Mouse (Mus musculus) midbrain, embryonic 16.5 days (tissue): Measurements from ENCODE around the gene Tnfrsf4. TPM values are rescaled to one million over a fixed set of nuclear protein-coding genes. Genes with fewer than 3 reads are reported as not detected.

Experiments used
- ATAC-seq: fragments of 200-750 bp; cut with Nextera tagmentation; 2 replicates; pipeline ENCODE4 v1.8.0; 2017; ENCODE audit warnings: moderate TSS enrichment
- H3K27ac ChIP-seq: fragments of 300-500 bp; sonication (generic); 2 replicates; pipeline ENCODE4 v1.5.1; 2014; ENCODE audit warnings: mild to moderate bottlenecking, low read length, mixed read lengths
- H3K27me3 ChIP-seq: fragments of 300-500 bp; sonication (generic); 2 replicates; pipeline ENCODE4 v1.6.1; 2014; ENCODE audit warnings: low read depth, low read length, mixed read lengths; ENCODE audit not compliant: control insufficient read depth, insufficient read depth
- H3K36me3 ChIP-seq: fragments of 300-500 bp; sonication (generic); 2 replicates; pipeline ENCODE4 v1.6.1; 2014; ENCODE audit warnings: mild to moderate bottlenecking, low read length, moderate library complexity, mixed read lengths; ENCODE audit not compliant: control insufficient read depth, insufficient read depth
- H3K4me1 ChIP-seq: fragments of 300-500 bp; sonication (generic); 2 replicates; pipeline ENCODE4 v1.6.1; 2014; ENCODE audit warnings: mild to moderate bottlenecking, low read length, mixed read lengths; ENCODE audit not compliant: control insufficient read depth, insufficient read depth
- H3K4me2 ChIP-seq: fragments of 300-500 bp; sonication (generic); 2 replicates; pipeline ENCODE4 v1.6.1; 2014; ENCODE audit warnings: mild to moderate bottlenecking, low read length, mixed read lengths
- H3K4me3 ChIP-seq: fragments of 300-500 bp; sonication (generic); 2 replicates; pipeline ENCODE4 v1.5.1; 2014; ENCODE audit warnings: low read depth, mild to moderate bottlenecking, low read length, moderate library complexity, mixed read lengths
- H3K9ac ChIP-seq: fragments of 300-500 bp; sonication (generic); 2 replicates; pipeline ENCODE4 v1.6.1; 2014; ENCODE audit warnings: low read depth, low read length, mixed read lengths
- H3K9me3 ChIP-seq: fragments of 300-500 bp; sonication (generic); replicated peaks from 2 replicates; pipeline ENCODE4 v1.6.1; 2014; ENCODE audit warnings: mild to moderate bottlenecking, low read length, mixed read lengths; ENCODE audit not compliant: control insufficient read depth, poor library complexity, severe bottlenecking
- WGBS: fragments of 180-500 bp; shearing (Covaris S2); extraction: QIAGEN DNeasy Blood & Tissue Kit; methylation state at CpG from one replicate; pipeline ENCODE4 v1.1.7; 2014; 5-methylcytosine and 5-hydroxymethylcytosine counted together
- polyA plus RNA-seq: library from polyadenylated mRNA; unstranded; fragments of >200 nt; fragmentation: Nextera tagmentation; extraction: Ambion mirVana; gene quantifications from 2 replicates; pipeline ENCODE4 v1.2.1, GENCODE M21; 2015

Tnfrsf4 gene
- polyA plus RNA-seq, 1 experiment from 2014 or later, result not detected

DNA sequence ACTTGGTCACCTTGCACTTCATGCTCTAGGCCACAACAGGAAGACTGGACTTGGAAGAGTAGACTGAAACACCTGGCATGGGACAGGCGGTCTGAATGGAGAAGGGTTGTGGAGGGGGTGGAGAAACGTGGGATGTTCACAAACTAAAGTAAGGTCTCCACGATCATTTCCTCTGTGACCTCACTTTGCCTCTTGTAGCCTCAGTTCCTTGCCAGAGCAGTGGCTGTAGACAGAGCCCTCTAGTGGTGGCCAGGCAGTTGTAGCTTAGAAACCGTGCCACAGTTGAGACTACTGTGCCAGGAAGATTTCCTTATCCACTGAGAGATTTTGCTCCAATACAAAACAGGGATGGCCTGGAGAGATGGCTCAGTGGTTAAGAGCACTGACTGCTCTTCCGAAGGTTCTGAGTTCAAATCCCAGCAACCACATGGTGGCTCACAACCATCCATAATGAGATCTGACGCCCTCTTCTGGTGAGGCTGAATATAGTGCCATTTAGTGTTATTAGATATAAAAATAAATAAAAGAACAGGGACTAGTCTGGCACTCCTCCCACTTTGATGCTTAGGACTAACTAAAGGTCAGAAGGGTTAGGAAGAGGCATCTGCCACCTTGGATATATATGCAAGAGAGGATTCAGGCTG, 20.0 kb downstream of the Tnfrsf4 start:
- H3K9me3 ChIP-seq, result no peaks in the 10 kb centered on the region
- no peak overlapping the region for H3K9ac ChIP-seq
- peaks cover 29% of the 10 kb centered on the region for H3K4me1 ChIP-seq
- H3K27me3 ChIP-seq, result peaks cover 21% of the 10 kb centered on the region
- WGBS, result 46% methylated on average over 6 of the region's 6 CpGs
- no peak overlapping the region for H3K27ac ChIP-seq
- no peak overlapping the region for H3K4me2 ChIP-seq
- ATAC-seq, result no peak
- H3K36me3 ChIP-seq, result no peaks in the 10 kb centered on the region
- no peak overlapping the region for H3K4me3 ChIP-seq

DNA sequence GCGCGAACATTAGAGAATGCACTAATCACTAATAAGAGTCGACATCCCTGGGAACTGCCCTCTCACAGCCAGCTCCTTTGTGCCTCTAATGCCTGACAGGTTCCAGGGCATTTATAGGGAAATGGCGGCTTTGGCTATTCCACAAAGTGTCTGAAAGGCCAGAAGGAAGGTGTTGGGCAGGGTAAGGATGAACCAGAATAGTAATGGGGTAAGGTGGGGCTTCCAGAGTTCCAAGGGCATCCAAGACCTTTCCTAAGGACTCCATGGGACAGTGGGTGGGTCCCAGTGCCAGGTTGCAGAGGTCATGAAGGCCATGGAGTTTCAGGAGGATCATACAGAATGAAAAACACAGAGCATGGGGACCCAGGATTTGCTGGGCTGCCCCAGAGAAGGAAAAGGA, 20.7 kb downstream of the Tnfrsf4 start:
- peaks cover 29% of the 10 kb centered on the region for H3K4me1 ChIP-seq
- H3K27ac ChIP-seq, result no peak overlapping the region
- no peak overlapping the region for H3K9ac ChIP-seq
- no peaks in the 10 kb centered on the region for H3K9me3 ChIP-seq
- no peak overlapping the region for H3K4me3 ChIP-seq
- H3K36me3 ChIP-seq, result no peaks in the 10 kb centered on the region
- H3K27me3 ChIP-seq, result peaks cover 21% of the 10 kb centered on the region
- H3K4me2 ChIP-seq, result no peak overlapping the region
- ATAC-seq, result no peak
- 47% methylated on average over 4 of the region's 4 CpGs for WGBS

DNA sequence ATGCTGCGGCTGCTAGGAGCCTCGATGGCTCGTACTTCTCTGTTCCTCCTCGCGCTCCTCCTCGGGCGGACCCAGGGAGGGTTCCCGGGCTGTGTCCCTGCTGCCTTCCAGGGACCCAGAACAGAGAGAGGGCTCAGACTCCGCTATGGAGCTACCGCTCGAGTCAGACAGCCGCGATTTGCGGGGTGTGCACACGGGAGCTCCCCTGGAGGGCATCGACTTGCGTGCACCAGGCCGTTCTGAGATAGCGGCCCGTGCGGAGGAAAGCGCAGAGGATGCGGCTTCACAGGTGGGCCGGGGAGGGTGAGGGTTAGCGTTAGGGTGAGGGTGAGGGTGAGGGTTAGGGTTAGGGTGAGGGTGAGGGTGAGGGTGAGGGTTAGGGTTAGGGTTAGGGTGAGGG, 21.3 kb downstream of the Tnfrsf4 start:
- no peaks in the 10 kb centered on the region for H3K9me3 ChIP-seq
- 6% methylated on average over 25 of the region's 25 CpGs for WGBS
- no peak overlapping the region for H3K27ac ChIP-seq
- no peaks in the 10 kb centered on the region for H3K36me3 ChIP-seq
- peak overlapping the region; percentile 41 for H3K9ac ChIP-seq
- ATAC-seq, result no peak
- H3K27me3 ChIP-seq, result peaks cover 21% of the 10 kb centered on the region
- H3K4me3 ChIP-seq, result peak overlapping the region; percentile 24
- peak overlapping the region; percentile 54 for H3K4me2 ChIP-seq
- peaks cover 29% of the 10 kb centered on the region for H3K4me1 ChIP-seq

DNA sequence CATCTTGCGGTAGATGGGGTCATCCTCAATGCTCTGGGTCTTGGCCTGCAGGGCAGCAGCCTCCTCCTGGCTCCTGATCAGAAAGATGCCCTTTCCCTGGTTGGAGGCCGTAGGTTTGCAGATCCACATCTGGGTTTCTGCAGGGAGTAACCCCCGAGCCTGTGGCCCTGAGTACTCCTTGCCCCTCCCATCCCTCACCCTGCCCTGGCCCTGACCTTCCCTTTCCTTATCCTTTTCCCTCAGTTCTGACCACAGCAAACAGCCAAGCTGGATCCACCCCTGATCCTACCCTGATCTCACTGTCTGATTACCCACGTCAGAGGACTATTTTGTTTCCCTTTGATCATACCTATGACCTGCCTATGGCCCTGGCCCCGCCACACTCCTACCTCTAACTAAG, 31.1 kb downstream of the Tnfrsf4 start:
- Histone ChIP-seq H3K4me1 (no peaks in the 10 kb centered on the region), H3K27me3 (no peaks in the 10 kb centered on the region), H3K36me3 (no peaks in the 10 kb centered on the region), H3K9me3 (no peaks in the 10 kb centered on the region), H3K4me2 (no peak overlapping the region), H3K27ac (no peak overlapping the region), H3K9ac (no peak overlapping the region), H3K4me3 (no peak overlapping the region)
- no peak for ATAC-seq
- 86% methylated on average over 5 of the region's 5 CpGs for WGBS

DNA sequence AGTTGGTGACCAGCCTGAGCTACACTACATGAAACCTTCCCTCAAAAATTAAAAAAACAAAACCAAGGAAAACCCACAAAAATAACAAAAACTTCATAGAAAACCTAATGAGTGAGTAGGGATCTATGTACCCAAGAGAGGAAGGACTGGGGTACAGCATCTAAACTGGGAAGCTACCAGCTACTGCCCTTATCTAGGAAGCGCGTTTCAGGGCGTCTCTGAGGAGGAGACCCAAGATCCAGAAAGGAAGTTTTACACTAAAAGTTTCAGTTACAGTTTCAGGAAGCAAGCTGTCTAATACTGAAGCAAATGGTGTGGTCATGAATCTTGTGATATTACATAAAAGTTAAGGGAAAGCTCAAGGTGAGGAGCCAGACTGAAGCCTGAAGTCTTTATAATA, 36.1 kb downstream of the Tnfrsf4 start:
- no peak for ATAC-seq
- WGBS, result 91% methylated on average over 3 of the region's 3 CpGs
- H3K9ac ChIP-seq, result no peak overlapping the region

GRCm38 (mm10) chr4:156050391-156050980, 36.8 kb downstream of the Tnfrsf4 start:
- WGBS, result 75% methylated on average over 6 of the region's 6 CpGs
- Histone ChIP-seq H3K4me2 (no peak overlapping the region), H3K36me3 (no peaks in the 10 kb centered on the region), H3K9ac (no peak overlapping the region), H3K27ac (no peak overlapping the region), H3K9me3 (no peaks in the 10 kb centered on the region), H3K4me3 (no peak overlapping the region), H3K4me1 (no peaks in the 10 kb centered on the region), H3K27me3 (no peaks in the 10 kb centered on the region)
- ATAC-seq, result no peak

More for the DNA sequence above, 36.1 kb downstream of the Tnfrsf4 start:
- Histone ChIP-seq H3K4me3 (no peak overlapping the region), H3K4me1 (no peaks in the 10 kb centered on the region), H3K27me3 (no peaks in the 10 kb centered on the region), H3K36me3 (no peaks in the 10 kb centered on the region), H3K27ac (no peak overlapping the region), H3K4me2 (no peak overlapping the region), H3K9me3 (no peaks in the 10 kb centered on the region)

DNA sequence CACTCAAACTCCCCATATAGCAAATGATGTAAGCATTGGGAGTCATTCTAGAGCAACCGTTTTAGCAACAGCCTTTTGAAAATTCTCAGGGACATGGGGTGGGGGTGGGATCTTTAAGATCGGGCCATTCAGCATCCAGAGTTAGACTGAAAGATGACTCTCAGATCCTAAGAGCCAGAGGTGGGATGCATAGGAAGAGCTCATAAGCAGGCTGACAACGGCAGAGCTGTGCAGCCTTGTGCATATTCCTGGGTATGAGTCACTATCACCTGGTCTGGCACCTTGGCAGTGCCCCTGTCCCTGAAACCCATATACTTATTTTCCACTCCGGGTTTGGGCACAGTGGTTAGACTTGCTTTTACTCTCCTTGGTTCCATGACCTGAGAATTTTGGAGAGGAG, 39.5 kb downstream of the Tnfrsf4 start:
- H3K4me1 ChIP-seq, result no peaks in the 10 kb centered on the region
- H3K9ac ChIP-seq, result no peak overlapping the region
- H3K4me3 ChIP-seq, result no peak overlapping the region
- 82% methylated on average over 4 of the region's 4 CpGs for WGBS
- H3K9me3 ChIP-seq, result no peaks in the 10 kb centered on the region
- no peak overlapping the region for H3K27ac ChIP-seq
- no peak for ATAC-seq
- no peaks in the 10 kb centered on the region for H3K36me3 ChIP-seq
- H3K27me3 ChIP-seq, result no peaks in the 10 kb centered on the region
- no peak overlapping the region for H3K4me2 ChIP-seq

- H3K9me3 ChIP-seq, result no peaks in the 10 kb centered on the region
- WGBS, result 84% methylated on average over 4 of the region's 4 CpGs
- H3K4me1 ChIP-seq, result no peaks in the 10 kb centered on the region
- no peaks in the 10 kb centered on the region for H3K36me3 ChIP-seq
- no peaks in the 10 kb centered on the region for H3K27me3 ChIP-seq
- H3K4me3 ChIP-seq, result no peak overlapping the region
- no peak overlapping the region for H3K27ac ChIP-seq
- no peak for ATAC-seq
- no peak overlapping the region for H3K4me2 ChIP-seq
- no peak overlapping the region for H3K9ac ChIP-seq
Measured at GRCm38 (mm10) chr4:156054130-156054529, 40.5 kb downstream of the Tnfrsf4 start.

GRCm38 (mm10) chr4:156054606-156055005, 41.0 kb downstream of the Tnfrsf4 start:
- Histone ChIP-seq H3K9me3 (no peaks in the 10 kb centered on the region), H3K27me3 (no peaks in the 10 kb centered on the region), H3K9ac (no peak overlapping the region), H3K4me3 (no peak overlapping the region), H3K27ac (no peak overlapping the region), H3K4me1 (no peaks in the 10 kb centered on the region), H3K36me3 (no peaks in the 10 kb centered on the region), H3K4me2 (no peak overlapping the region)
- ATAC-seq, result no peak
- WGBS, result 92% methylated on average over 6 of the region's 6 CpGs
